11 mouse cellular contexts compared by ENCODE assay signal in genomic region chr7:98086346-98086745, GRCm38 (mm10). TPM values are rescaled to one million over a fixed set of nuclear protein-coding genes. Genes with fewer than 3 reads are reported as not detected.
DNase-seq lines count a peak whose midpoint lies in the region; ATAC-seq and TF ChIP-seq lines count a peak whose summit lies in the region.
"Had no signal": no experiment of that assay in that cellular context is flagged by ENCODE, and none has a peak within 500 bp of the region (broad histone marks: within the 10 kb centered on the region; RNA-seq: fewer than 3 reads in every experiment).

No protein-coding gene starts in this region.

- 38% methylated on average over 2 of the region's 2 CpGs for WGBS in lung, adult 2 months

- peak; percentile 79 for TF ChIP-seq CTCF in lung, adult 2 months (IDR thresholded peaks at IDR 0.05; ENCODE audit: insufficient read depth, low read length)

- no peak for DNase-seq in frontal cortex, postnatal 25 days (ENCODE audit: low spot score in 2 of 2)
- no peak for DNase-seq in lung, adult 2 months
- DNase-seq in lung, adult 18-20 months = no peak
- peak; percentile 28 for DNase-seq in adipocyte (ENCODE audit: low spot score)
- peak; percentile 27 for DNase-seq in lung, postnatal 10 days
- DNase-seq in thymus, postnatal 36 days = no peak
- DNase-seq in gastrocnemius, postnatal 25 days = no peak
- DNase-seq: adrenal gland, adult 8-10 months had no signal

- no peak for TF ChIP-seq POLR2A in lung, adult 2 months (IDR thresholded peaks at IDR 0.05; ENCODE audit: borderline replicate concordance, extremely low read depth, low read depth, low read length)

- H3K4me3 ChIP-seq in lung, adult 2 months (replicated peaks; ENCODE audit: extremely low read depth, low read depth, low read length) = no peak overlapping the region
- H3K4me3 ChIP-seq: midbrain, embryonic 13.5 days had no signal

- peak; percentile 59; the same call in 1 of the 2 replicates for ATAC-seq in frontal cortex, adult (ENCODE audit: low TSS enrichment)
- ATAC-seq: forebrain, embryonic 16.5 days; midbrain, embryonic 13.5 days had no signal

- peaks cover 16% of the 10 kb centered on the region for H3K4me1 ChIP-seq in lung, adult 2 months (ENCODE audit: control insufficient read depth, insufficient read depth, low read length)

RNA-seq across cellular contexts. Expression of gene Myo7a, which starts 33.0 kb away (rescaled TPM):
- polyA plus RNA-seq in lung, adult 2 months (2012; rRNA removed) = 26.4 and 30.8 TPM in 2 replicates
- total RNA-seq in gastrocnemius, postnatal 25 days (2021) = 1 to 10 TPM; 2.8 to 3.5 TPM

RNA-seq across cellular contexts. Expression of gene Omp, which starts 59.0 kb away (rescaled TPM):
- 0.26 and 0.32 TPM in 2 replicates for polyA plus RNA-seq in lung, adult 2 months (2012; rRNA removed)
- under 1 TPM in 1 of 2 experiments, not detected in 1; 0.11 TPM for total RNA-seq in gastrocnemius, postnatal 25 days (2021)

Comparison
In these comparisons a context has a peak if more than half of its experiments do, and no peak if none do; other contexts are left out.
1. DNase-seq: peak in adipocyte (single experiment) and lung, postnatal 10 days (single experiment); none in frontal cortex, postnatal 25 days (0 of 2), lung, adult 2 months (single experiment), lung, adult 18-20 months (0 of 2), thymus, postnatal 36 days (0 of 2) and gastrocnemius, postnatal 25 days (single experiment).